Comparison of ENCODE assay signal across 9 mouse cellular contexts in genomic region chr2:34982096-34982724, GRCm38 (mm10). TPM values are rescaled to one million over a fixed set of nuclear protein-coding genes. Genes with fewer than 3 reads are reported as not detected.
DNase-seq lines count a peak whose midpoint lies in the region; ATAC-seq lines count a peak whose summit lies in the region.
"Had no signal": no experiment of that assay in that cellular context is flagged by ENCODE, and none has a peak within 500 bp of the region (broad histone marks: within the 10 kb centered on the region; RNA-seq: fewer than 3 reads in every experiment).

No protein-coding gene starts in this region.

- no peaks in the 10 kb centered on the region for H3K36me3 ChIP-seq in heart, embryonic 13.5 days
- H3K36me3 ChIP-seq in heart, embryonic 12.5 days, result no peaks in the 10 kb centered on the region
- H3K36me3 ChIP-seq in intestine, embryonic 16.5 days (ENCODE audit: control insufficient read depth, insufficient read depth, low read length), result no peaks in the 10 kb centered on the region
- H3K36me3 ChIP-seq in liver, embryonic 12.5 days, result no peaks in the 10 kb centered on the region

- peaks cover 6% of the 10 kb centered on the region; the same call in 1 of the 2 replicates for H3K27me3 ChIP-seq in heart, embryonic 13.5 days (replicated peaks)
- 0 out of 2 replicates have a peak, but pooled peaks cover 5% of the 10 kb centered on the region for H3K27me3 ChIP-seq in heart, embryonic 12.5 days (replicated peaks)
- H3K27me3 ChIP-seq in intestine, embryonic 16.5 days (replicated peaks; ENCODE audit: control insufficient read depth, insufficient read depth, low read length), result no peaks in the 10 kb centered on the region
- H3K27me3 ChIP-seq in liver, embryonic 12.5 days (replicated peaks), result no peaks in the 10 kb centered on the region

- peak overlapping the region; percentile 20 for H3K27ac ChIP-seq in heart, embryonic 13.5 days (replicated peaks)
- H3K27ac ChIP-seq in heart, embryonic 12.5 days (ENCODE audit: poor library complexity, severe bottlenecking), result no peak overlapping the region
- H3K27ac ChIP-seq in intestine, embryonic 16.5 days (ENCODE audit: low read length), result peak overlapping the region; percentile 91
- H3K27ac ChIP-seq in liver, embryonic 12.5 days, result no peak overlapping the region

- 56% methylated on average over 14 of the region's 14 CpGs for WGBS in heart, embryonic 13.5 days
- WGBS in heart, embryonic 12.5 days, result 62% methylated on average over 14 of the region's 14 CpGs
- 70% methylated on average over 14 of the region's 14 CpGs for WGBS in intestine, embryonic 16.5 days
- 62% methylated on average over 14 of the region's 14 CpGs for WGBS in liver, embryonic 12.5 days (ENCODE audit: insufficient replicate concordance)

- no peak overlapping the region for H3K4me2 ChIP-seq in heart, embryonic 13.5 days
- no peak overlapping the region for H3K4me2 ChIP-seq in heart, embryonic 12.5 days
- no peak overlapping the region for H3K4me2 ChIP-seq in intestine, embryonic 16.5 days (ENCODE audit: low read depth, low read length)
- no peak overlapping the region for H3K4me2 ChIP-seq in liver, embryonic 12.5 days

- no peaks in the 10 kb centered on the region for H3K9me3 ChIP-seq in heart, embryonic 13.5 days
- no peaks in the 10 kb centered on the region for H3K9me3 ChIP-seq in heart, embryonic 12.5 days (replicated peaks)
- no peaks in the 10 kb centered on the region for H3K9me3 ChIP-seq in intestine, embryonic 16.5 days (ENCODE audit: control insufficient read depth, low read length)
- no peaks in the 10 kb centered on the region for H3K9me3 ChIP-seq in liver, embryonic 12.5 days (replicated peaks)

- peaks cover 30% of the 10 kb centered on the region for H3K4me1 ChIP-seq in heart, embryonic 13.5 days
- peaks cover 27% of the 10 kb centered on the region for H3K4me1 ChIP-seq in heart, embryonic 12.5 days (replicated peaks)
- H3K4me1 ChIP-seq in intestine, embryonic 16.5 days (ENCODE audit: control insufficient read depth, insufficient read depth, low read length), result peaks cover 12% of the 10 kb centered on the region; the same call in 1 of the 2 replicates
- H3K4me1 ChIP-seq in liver, embryonic 12.5 days, result peaks cover 26% of the 10 kb centered on the region

- DNase-seq in thymus, postnatal 25 days, result peak; percentile 16
- DNase-seq in thymus, postnatal 10 days (ENCODE audit: low spot score in 2 of 2), result no peak
- no peak for DNase-seq in adrenal gland, postnatal 14 days

- no peak overlapping the region for H3K4me3 ChIP-seq in heart, embryonic 13.5 days
- no peak overlapping the region for H3K4me3 ChIP-seq in heart, embryonic 12.5 days
- no peak overlapping the region for H3K4me3 ChIP-seq in intestine, embryonic 16.5 days (ENCODE audit: low read length)
- H3K4me3 ChIP-seq in liver, embryonic 12.5 days, result no peak overlapping the region
- H3K4me3 ChIP-seq: myocyte had no signal

- H3K9ac ChIP-seq in heart, embryonic 13.5 days, result no peak overlapping the region
- no peak overlapping the region for H3K9ac ChIP-seq in heart, embryonic 12.5 days
- H3K9ac ChIP-seq in intestine, embryonic 16.5 days (ENCODE audit: low read depth, low read length), result no peak overlapping the region
- H3K9ac ChIP-seq in liver, embryonic 12.5 days, result no peak overlapping the region

- ATAC-seq in heart, embryonic 13.5 days (ENCODE audit: extremely low read depth, insufficient number of reproducible peaks, low FRiP score, low TSS enrichment), result no peak
- no peak for ATAC-seq in heart, embryonic 12.5 days (ENCODE audit: insufficient number of reproducible peaks, low FRiP score)
- no peak for ATAC-seq in intestine, embryonic 16.5 days
- no peak for ATAC-seq in granulocyte monocyte progenitor cell, adult 5-6 weeks (replicated peaks; ENCODE audit: poor library complexity, severe bottlenecking)
- ATAC-seq in liver, embryonic 12.5 days, result no peak

RNA-seq across cellular contexts. Expression of gene Traf1, which starts 20.6 kb away (rescaled TPM):
- 1.7 and 1.9 TPM in 2 replicates for polyA plus RNA-seq in heart, embryonic 13.5 days (2015; fragmentation: Nextera tagmentation; extraction: Ambion mirVana)
- 1.2 and 1.3 TPM in 2 replicates for polyA plus RNA-seq in heart, embryonic 12.5 days (2016; fragmentation: Nextera tagmentation; extraction: Ambion mirVana)
- polyA plus RNA-seq in intestine, embryonic 16.5 days (2015; fragmentation: Nextera tagmentation; extraction: Ambion mirVana), result 2.9 and 3.5 TPM in 2 replicates
- total RNA-seq in granulocyte monocyte progenitor cell, adult 5-6 weeks (2014; fragmentation: Nextera tagmentation), result not detected in 2 replicates
- total RNA-seq in granulocyte monocyte progenitor cell, adult 5-6 weeks (2017), result 0.09 and 0.15 TPM in 2 replicates
- polyA plus RNA-seq in liver, embryonic 12.5 days (2016; fragmentation: Nextera tagmentation; extraction: Ambion mirVana), result 0.12 and 0.27 TPM in 2 replicates
- 4.2 and 7.1 TPM in 2 replicates for total RNA-seq in adrenal gland, postnatal 14 days (2021)

Comparison
In these comparisons a context has a peak if more than half of its experiments do, and no peak if none do; other contexts are left out.
1. H3K27ac ChIP-seq: peak in heart, embryonic 13.5 days (single experiment) and intestine, embryonic 16.5 days (single experiment); none in heart, embryonic 12.5 days (single experiment) and liver, embryonic 12.5 days (single experiment).